Mouse (Mus musculus): ENCODE measurements around the gene Klhdc1.

GRCm38 (mm10) chr12:69331187-69331586 is 90.2 kb downstream of the Klhdc1 start:
- TF ChIP-seq SMC3 (IDR thresholded peaks at IDR 0.05; ENCODE audit: low read depth, low read length) = no peak
- TF ChIP-seq TAL1 (IDR thresholded peaks at IDR 0.05; ENCODE audit: low read length) = no peak
- TF ChIP-seq NELFE (IDR thresholded peaks at IDR 0.05; ENCODE audit: low read depth, low read length) = no peak
- no peak for TF ChIP-seq JUND (IDR thresholded peaks at IDR 0.05; ENCODE audit: low read depth, low read length)
- TF ChIP-seq CHD2 (IDR thresholded peaks at IDR 0.05; ENCODE audit: low read length) = no peak
- TF ChIP-seq POLR2A (IDR thresholded peaks at IDR 0.05; ENCODE audit: control insufficient read depth in 1 of 2, insufficient read depth in 1 of 2, low read depth in 1 of 2, low read length in 2 of 2, poor library complexity in 1 of 2) = no peak
- TF ChIP-seq ZMIZ1 (IDR thresholded peaks at IDR 0.05; ENCODE audit: low read depth, low read length) = no peak
- TF ChIP-seq MAZ (IDR thresholded peaks at IDR 0.05; ENCODE audit: low read depth, low read length) = no peak
- no peak for TF ChIP-seq ZC3H11A (IDR thresholded peaks at IDR 0.05; ENCODE audit: low read depth, low read length)
- no peak for TF ChIP-seq NRF1 (IDR thresholded peaks at IDR 0.05; ENCODE audit: insufficient read depth, low read depth, low read length, poor library complexity, severe bottlenecking)
- TF ChIP-seq MYC (IDR thresholded peaks at IDR 0.05; ENCODE audit: low read depth, low read length) = no peak
- no peak for TF ChIP-seq TCF12 (IDR thresholded peaks at IDR 0.05; ENCODE audit: low read depth, low read length)
- no peak for TF ChIP-seq ZKSCAN1 (IDR thresholded peaks at IDR 0.05; ENCODE audit: low read depth, low read length)

Data from MEL (cell line).